Mouse (Mus musculus) layer of hippocampus, adult 11-12 months (tissue): ENCODE results near the gene Acat3.
"Not testable (repeated sequence)": the region's sequence is repeated elsewhere in the genome, so short reads cannot be mapped to it uniquely, and the experiment has no call there.

Experiments used
- DNase-seq: peaks from one replicate; pipeline ENCODE4 v3.0.0; 2022; ENCODE audit warnings: low spot score

Gene Acat3

DNA sequence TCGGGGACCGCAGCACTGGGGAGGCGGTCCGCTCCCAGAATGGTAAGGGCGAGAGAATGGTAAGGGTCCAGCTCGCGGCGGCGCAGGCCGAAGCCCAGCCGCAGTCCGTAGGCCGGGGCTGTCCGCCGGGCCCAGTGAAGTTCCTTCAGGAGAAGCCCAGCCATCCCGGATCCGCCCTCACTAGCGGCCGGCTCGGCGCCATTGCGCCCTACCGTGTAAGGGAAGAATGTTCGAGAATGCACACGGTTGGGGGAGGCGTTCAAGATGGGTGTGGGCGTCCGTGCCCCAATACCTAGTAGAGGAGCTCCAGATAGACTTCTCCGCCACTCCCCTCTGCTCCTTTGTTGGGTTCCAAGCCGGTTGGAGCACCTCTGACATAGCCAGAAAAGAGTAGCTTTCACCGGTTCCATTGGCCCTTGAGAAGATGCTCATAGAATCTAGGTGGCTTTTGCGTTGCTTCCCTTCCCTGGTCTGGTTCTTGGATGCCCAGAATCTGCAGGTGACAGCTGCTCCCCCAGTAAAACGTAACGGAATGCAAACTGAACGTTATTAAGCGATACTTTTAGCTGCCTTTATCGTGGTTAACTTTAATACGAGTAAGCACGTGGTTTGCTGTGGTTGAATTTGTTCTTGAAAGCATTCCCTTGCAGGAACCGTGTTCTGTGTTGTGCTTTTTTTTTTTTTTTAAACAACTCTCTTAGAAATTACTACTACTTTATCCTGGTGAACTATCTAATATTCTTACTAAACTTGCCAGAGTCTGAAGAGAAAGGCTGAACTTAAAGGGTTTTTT is 23.6 kb downstream of the Acat3 start:
- peak; percentile 55 for DNase-seq

DNA sequence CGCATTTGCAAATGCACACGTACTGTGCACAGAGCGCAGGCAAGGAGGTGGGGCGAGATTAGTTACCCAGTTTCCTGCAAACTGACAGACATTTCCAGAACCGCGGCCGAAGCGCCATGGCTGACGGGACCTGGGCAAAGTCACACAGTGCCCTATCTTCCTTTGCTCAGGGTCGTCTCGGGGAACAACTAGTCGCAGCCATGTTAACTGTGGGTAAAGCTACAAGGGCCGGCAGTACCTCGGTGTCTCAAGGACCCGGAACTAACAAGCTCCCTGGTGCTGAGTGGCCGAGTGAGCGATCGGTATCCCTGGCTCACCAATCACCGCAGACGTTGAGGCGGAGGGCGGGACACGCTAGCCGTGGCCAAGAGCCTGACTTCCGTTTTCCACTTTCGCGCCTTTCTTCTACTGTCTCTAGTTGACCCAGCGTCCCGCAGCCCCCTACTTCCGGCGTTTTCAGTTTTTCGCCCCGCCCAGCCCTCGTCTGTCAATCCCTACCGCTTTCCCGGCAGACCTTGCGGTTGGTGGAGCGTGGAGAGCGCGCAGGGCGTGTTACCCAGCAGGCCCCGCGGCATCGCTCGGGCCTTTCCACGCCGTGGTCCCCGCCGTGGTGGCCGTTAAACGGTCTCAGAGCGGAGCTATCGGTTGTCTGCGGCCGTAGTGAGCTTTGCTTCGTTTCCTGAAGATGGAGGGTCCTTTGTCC is 24.4 kb downstream of the Acat3 start, which contains the start of gene Mrpl18:
Gene Mrpl18 (minus strand): TSS at position 465 of the 703 bp plus-strand sequence.
- peak; percentile 99 for DNase-seq

DNA sequence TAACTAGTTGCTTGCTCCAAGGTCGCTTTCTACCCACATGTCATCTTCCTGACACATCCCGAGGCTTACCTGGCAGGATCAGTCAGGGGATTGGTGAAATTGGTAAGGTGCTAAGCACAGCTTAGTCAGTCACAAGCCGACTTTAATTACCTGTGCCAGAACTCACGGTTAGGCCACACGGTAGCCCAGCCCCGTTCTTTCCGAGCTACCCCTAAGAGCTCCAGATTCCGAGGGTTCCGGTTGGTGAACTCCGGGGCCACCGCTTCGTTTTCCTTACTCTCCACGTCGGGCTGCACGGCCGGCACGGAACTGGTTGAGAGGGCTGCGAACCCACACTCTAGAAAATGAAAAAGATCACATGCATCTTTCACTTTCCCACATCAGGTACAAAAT is 24.9 kb downstream of the Acat3 start, which contains the start of gene Tcp1:
Gene Tcp1 (plus strand): TSS at position 214 of the 393 bp plus-strand sequence.
- no peak for DNase-seq

DNA sequence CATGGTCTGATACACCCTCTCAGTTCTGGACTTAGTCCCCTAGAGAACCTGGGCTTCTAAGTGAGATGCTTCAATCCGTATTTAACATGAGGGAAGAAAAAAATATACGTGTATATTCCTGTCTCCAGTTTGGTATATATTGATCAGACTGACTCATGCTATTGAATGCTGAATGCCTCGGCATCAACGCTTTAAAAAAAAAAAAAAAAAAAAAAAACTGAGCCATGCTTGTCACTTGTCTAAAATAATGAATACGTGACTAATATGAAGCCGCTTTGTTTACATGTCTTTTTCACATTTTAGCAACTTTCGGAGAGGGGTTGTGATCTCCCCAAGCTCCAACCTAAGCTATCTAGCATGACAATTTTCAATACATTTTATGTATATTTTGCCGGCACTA is 30.0 kb downstream of the Acat3 start:
- DNase-seq = no peak

DNA sequence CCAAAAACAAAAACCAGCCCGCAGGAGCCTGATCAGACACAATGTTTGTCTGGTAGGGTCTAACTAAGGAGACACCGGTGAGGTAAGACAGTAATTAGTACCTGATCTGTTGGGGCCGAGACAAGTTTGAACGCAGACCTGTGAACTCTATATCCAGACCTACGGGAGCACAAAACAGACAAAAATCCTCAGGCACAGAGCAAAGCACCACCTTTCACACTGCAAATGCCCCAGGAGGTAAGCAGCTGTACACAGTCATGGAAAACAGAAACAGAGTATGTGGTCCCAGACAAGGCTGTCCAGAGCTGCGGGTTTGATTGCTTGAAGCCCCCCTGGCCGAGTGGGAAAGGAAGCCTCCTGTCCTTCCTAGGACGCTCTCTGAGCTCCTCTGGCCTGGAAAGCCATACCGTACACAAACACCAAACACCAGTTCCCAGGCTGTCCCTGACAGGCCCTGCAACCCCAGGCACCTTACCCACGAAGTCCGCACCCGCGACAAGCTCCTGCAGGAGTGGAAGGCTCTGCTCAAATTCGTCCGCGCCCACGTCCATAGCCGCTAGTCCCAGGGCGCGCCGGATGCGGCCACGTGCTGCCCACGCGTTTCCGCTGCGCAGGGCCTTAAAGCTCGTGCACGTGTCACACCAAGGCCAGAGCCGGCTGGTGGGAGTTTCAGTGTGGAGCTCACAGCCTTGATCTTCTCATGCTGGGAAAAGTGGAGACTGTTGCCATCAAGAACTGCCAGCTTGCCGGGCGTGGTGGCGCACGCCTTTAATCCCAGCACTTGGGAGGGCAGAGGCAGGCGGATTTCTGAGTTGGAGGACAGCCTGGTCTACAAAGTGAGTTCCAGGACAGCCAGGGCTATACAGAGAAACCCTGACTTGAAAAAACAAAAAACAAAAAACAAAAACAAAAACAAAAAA is 30.8 kb downstream of the Acat3 start, which contains the start of gene Pnldc1:
Gene Pnldc1 (minus strand): TSS at position 870 of the 920 bp plus-strand sequence.
- DNase-seq = no peak

DNA sequence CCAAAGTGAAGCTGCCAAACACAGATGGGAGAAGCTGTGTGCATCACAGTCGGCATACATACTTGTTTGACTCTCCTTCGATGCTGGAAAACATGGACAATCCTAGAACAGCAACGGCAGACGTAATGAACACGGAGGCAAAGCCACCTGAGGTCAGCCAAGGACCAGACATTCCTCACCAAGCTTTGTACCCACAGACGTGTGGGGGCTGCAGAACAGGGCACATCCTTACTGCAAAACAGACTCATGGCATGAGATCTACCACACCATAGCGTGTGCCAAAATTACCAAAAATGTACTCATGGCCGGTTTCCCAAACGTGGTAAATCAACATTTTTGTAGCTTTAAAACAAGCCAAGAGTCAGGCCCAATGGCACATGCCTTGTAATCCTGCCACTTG is 34.0 kb downstream of the Acat3 start:
- no peak for DNase-seq

DNA sequence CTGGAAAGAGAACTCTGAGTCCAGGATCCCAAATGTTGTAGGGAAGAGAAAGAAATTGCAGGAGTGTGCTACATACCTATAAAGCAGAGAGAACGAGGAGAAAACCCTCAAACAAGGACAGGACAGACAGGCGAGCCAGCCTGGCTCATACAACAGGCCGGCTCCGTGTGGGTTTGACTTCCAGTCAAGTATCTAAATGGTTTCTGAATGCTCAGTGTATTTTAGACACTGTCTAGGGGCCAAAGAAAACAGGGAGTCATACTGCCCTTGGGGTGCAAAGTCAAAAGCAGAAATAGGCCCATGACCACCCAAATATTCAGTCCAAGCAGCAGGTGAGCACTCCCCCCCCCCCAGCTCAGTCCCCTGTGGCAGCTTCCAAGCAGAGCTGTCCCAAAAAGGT is 34.6 kb downstream of the Acat3 start:
- no peak for DNase-seq

DNA sequence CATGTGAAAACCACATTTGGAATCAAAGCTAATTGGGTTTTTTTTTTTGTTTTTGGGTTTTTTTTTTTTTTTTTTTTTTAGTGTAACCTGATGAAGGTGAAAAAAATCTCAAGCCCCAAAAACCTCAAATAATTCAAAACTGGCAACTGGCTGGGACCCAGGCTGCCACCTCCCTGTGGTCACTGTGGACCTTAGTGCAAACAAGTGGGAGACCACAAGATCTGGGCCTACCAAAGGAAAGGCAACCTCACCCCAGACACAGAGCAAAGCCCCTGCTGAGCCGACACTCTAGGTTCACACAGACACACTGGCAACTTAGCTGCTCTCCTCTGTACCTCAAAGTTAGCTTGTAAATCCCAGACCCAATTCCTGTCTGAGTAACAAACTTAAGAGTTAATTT is 36.1 kb downstream of the Acat3 start:
- no peak for DNase-seq

DNA sequence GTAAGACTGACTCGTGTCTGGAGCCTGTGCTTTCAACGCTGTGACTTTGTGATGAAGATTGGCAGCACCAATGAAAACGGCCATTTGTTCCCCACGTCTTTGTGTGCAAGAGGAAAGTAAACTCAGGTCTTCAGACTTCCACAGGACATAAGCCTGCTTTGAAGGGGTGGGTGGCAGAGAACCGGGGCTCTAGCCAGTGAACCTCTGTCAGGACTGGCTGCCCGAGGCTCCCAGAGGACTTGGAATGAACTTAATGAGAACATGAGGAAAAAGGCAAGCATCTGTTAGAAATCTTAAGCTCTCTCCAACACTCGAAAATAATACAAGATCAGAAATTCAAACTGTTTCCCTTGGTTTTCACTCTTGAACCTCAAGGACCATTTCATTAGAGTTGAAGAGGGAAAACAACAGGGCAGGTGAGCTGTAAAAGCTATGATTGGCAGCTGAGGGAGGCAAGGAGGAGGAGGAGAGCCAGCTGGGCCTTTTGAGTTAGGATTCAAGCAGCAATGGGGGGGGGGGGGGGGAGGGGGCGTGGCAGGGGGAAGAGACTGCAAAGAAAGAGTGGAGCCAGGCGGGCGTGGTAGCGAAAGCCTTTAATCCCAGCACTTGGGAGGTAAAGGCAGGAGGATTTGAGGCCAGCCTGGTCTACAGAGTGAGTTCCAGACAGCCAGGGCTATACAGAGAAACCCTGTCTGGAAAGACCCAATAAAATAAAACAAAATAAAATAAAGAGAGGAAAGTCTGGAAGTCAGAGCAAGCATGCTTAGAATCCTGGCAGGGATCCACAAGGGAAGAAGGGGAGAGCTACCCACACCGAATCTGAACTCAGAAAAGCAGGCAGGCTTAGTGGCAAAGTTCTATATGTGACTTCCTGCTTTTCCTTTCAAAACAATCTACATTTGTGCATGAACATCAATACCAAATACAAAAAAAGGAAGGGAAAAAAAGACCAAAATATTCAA is 36.7 kb downstream of the Acat3 start:
- no peak for DNase-seq

DNA sequence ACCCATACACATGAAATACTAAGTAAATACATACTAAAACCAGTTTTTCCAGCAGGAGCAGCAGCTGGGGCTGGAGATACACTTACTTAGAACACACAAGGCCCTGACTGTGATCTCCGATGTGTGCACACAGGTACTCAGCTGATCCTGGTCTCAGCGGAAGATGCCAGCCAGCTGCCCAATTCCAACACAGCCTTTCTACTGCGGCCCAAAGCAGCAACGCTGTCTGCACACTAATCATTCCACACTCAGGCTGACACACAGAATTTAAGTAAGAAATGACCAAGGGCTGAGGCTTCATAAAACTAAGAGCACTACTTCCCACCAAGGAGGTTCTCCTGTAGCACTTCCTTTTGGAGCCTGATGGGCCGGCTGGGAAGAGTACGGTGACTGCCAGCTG is 38.1 kb downstream of the Acat3 start:
- DNase-seq = no peak

DNA sequence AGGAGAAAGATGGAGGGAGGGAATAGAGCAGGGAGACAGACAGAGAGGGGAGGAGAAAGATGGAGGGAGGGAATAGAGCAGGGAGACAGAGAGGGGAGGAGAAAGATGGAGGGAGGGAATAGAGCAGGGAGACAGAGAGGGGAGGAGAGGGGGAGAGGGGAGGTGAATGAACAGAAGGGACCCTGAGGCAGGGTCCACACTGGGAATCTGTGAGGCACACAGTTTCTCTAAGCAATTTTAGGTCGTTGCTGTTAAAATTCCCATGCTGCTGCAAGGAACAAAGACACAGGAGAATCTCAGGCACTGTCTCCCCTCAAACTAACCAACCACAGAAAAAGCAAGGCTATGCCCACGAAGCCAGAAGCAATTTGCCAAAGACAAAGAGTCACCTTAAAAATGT is 41.8 kb downstream of the Acat3 start:
- not testable (repeated sequence) for DNase-seq

DNA sequence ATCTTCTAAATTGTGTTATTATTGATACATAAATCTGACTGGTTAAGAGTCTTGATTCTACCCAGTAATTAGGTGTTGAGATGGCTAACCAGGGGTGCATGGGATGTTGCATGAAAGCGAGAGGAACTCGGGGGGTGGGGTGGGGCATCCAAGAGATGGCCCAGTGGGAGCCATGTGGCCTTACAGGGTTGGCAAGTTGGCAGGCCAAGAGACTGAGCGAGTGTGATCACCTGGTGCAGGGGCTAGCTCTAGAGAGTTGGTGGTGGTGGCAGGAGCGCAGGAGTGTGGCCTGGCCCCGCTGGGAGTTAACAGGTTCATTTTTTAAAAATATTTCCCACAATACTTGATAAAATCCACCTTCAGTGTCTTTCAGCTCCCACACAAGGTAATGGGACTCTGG is 42.7 kb downstream of the Acat3 start:
- no peak for DNase-seq

DNA sequence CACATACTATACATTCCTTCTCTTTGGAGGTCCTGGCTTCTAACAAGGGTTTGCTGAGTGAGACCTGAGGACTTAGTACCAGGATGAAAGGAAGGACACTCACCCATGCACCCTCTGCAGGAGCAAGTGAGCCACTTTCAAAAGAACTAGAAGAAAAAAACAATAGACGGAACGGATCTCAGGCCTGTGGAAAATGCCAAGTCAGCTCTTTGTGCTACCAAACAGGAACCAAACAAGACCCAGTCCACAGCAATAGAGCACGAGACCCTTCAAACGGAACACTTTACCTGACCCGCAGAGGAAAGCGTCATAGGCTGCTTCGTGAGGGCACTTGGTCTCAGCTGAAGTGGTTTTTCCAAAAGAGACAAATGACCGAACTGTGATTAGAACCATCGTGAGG is 48.4 kb downstream of the Acat3 start:
- DNase-seq = no peak

DNA sequence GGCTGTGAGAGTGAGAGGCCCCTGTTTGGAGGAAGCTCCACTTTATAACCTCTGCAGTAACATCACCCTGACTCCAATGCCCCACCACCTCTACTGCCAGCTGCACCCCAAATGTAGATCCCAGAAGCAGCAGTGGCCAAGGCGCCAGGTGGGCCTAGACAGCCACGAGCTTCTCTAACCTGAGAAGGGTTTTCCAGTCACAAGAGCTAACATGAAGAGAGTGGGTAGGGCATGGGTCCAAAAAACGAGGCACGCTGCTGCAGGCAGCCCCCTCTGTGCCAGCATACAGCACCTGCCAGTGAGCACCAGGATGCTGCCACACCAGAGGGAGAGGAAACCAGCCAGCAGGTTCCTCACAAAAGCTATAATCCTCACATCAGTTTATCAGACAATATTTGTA is 49.3 kb downstream of the Acat3 start:
- no peak for DNase-seq

DNA sequence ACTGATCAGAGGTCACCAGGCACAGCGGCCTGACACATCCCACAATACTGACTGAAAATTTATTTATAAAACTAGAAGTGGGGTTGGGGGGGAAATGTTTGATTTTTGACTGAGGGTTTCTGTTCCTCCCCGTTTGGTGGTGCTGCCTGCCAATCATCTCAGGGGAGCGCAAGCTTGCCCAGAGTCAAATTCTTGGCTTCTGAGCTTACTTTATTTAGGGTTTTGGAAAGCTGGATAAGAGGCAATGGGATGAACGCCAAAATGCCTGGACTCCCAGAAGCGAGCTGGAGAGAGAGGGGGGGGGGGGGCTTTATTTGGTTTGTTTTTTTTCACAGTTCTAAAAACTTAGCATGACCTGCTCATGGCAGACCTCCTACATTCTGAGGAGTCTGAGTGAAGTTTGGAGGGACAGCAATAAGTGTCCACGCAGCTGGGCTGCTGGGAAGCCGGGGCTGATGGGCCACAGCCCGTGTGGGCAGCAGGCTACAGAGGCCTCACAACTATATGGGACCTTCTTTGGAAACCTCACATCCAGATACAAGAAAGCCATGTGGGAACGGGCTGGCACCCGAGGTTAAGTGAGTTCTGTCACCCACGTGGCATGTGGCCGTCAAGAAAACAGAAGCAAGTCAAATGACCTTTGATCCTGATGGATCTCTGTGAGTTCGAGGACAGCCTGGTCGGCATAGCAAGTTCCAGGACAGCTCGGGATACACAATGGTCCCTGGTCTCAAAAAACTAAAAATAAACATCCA is 53.2 kb downstream of the Acat3 start:
- DNase-seq = no peak

DNA sequence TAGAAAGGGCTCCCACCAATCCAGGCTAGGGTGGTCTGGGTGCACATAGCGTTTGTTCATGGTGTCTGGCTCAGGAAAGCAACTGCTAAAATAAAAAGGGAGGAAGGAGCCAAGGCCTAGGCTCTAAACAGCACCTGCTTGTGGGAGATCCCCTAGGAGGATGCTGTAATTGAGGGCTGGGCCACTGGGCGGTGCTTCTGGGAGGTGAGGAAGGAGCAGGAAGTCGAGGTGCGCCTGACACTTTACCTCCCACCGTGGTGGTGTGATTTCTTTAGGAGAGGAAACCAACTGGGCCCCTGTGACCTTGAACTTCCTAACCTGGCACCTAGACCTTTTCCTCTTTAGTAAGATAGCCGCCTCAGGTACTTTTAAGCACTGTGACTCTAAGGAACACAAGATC is 53.8 kb downstream of the Acat3 start:
- no peak for DNase-seq

DNA sequence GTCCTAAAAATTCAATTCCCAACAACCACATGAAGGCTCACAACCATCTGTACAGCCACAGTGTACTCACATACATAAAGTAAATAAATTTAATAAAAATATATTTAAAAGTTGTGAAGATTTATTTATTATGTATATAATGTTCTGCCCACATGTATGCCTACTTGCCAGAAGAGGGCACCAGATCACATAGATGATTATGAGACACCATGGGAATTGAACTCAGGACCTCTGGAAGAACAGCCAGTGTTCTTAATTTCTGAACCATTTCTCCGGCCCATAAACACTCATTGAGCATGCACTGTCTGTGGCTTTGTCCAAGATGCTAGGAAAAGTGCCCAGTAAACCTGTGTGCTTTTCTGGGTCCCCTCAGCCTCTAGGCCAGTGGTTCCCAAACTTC is 59.2 kb downstream of the Acat3 start:
- DNase-seq = no peak

DNA sequence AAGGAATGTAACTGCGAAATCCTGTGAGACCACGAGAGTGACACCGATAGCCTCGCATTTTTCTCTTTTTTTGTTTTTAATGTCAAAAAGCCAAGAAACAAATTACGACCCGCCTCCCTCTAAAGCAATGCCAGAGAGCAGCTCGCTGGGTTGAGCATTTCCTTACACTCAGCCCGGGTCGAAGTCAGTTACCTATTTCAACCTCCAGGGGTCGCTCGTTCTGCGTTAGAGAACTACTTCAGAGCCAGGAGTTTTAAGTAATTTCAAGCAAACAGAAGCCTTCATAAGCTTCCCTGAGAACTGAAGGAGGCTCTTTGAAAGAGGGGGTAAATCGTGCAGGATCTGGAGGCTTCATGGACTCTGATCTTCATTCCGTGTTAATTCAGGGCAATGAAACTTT is 60.2 kb downstream of the Acat3 start:
- peak; percentile 88 for DNase-seq

DNA sequence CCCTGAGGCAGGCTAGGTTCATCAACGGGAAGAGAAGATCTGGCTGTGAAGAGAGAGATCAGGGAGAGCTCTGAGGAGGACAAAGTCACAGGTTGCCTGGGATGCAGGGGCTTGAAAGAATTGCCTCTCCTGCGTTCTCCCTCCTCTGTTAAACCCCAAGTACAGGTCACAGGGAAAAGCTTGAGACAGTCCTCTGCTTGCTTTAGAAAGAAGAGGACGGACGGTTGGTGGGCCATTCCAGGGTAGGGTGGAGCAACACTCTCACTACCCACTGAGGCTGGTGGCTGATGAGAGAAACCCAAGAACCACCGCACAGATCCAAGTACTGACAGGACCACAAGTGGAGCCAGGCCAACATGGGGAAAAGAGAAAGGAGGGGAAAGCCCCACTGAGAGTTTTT is 64.7 kb downstream of the Acat3 start, which contains the start of gene Mrgprh:
Gene Mrgprh (plus strand): TSS at position 301 of the 400 bp plus-strand sequence.
- DNase-seq = no peak
